Mouse (Mus musculus) forelimb bud, embryonic 11.5 days (tissue): ENCODE data around the gene Gm49358.

Experiments used
- DNase-seq: peaks from one replicate; pipeline ENCODE4 v3.0.0-alpha.2; 2012; ENCODE audit warnings: low read depth, low spot score

Gene Gm49358

DNA sequence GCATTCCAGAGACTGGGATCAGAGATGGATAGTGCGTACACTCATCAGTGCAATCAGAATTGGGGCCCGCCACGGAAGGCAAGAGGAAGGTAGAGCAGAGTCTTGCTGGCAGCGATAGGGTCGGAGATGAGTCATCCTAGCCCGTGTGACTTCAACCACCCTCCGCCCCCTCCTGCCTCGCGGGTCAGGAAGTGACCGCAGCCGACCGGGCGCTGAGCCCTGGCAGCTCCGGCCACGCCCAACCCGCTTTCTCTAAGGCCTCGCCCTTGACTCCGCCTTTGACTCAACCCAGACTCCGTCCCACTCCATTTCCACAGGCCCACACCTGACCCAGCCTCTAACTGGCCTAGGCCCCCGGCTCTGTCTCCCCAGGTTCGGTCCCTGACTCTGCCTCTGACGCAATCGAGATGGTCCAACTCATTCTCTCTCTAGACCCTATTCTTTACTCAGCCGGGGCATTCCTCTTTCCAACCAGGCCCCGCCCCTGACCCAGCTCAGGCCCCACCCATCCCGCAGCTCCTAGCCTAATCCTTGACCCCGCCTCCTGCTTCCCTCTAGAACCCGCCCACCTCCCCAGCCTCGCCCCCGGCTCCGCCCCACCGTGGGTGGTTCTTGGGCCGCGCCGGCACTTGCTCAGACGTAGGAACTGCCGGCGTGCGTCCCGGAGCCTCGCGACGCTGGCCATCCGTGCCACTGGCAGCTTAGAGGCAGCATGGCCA lies 14.8 kb downstream of the Gm49358 start, which contains the start of gene Nt5dc3:
Gene Nt5dc3 (plus strand): TSS at position 608 of the 719 bp plus-strand sequence.
- DNase-seq, result peak; percentile 94

DNA sequence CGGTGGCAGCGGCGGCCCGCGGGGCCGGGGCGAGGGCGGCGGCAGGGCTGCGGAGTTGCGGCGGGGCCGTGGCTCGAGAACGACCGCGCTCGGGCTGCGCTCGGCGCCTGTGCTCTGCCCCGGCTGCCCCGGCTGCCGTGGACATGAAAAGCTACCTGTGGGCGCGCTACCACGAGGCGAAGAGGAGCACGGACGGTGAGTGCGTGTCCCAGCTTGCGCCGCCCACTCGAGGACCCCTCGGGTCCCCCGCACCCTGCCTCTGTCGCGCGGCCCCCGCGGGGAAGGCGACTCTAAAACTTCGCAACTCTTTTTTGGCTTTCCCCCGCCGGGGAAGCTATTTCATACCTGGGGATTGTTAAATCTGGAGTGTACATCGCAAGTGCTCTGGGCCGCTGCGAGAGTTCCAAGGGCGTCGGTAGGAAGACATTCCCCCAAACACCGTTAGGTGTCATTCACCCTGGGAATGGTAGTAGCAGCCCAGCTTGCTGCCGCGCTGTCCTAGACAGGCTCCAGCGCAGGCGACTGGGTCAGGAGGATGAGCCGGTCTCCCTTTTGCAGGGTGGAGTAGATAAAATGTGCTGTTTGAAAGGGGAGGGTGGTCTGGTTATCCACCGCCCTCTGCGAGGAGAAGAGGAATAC lies 15.5 kb downstream of the Gm49358 start:
- no peak for DNase-seq

DNA sequence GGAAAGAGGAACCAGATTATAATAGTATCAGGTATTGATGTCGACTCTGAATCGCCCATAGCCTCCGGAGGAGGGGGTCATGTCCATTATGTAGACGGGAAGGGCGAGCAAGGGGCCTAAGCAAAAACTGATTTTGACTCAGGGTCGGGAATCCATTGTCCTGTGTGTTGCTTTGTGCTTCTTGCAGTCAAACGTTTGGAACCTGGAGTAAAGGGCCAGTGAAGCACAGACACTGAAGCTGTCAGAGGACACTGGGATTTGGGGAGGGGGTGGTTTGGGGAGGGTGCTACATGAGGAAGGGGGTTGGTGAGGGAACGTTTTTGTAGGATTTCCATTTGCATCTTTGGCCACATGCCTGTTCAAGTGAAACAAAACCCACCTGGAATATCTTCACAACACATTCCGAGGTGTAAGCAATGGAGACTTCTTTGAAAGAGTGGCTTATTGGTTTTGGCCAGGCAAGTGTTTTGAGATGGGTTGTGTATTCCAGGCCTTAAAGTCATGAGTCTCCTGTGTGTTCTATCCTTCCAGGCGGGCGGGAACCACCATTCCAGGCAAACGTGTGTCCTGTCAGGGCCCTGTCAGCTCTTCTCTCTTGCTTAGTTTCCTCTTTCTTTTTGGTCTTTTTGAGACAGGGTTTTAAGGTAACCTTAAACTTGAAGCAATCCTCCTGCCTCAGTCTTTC lies 16.2 kb downstream of the Gm49358 start:
- no peak for DNase-seq

DNA sequence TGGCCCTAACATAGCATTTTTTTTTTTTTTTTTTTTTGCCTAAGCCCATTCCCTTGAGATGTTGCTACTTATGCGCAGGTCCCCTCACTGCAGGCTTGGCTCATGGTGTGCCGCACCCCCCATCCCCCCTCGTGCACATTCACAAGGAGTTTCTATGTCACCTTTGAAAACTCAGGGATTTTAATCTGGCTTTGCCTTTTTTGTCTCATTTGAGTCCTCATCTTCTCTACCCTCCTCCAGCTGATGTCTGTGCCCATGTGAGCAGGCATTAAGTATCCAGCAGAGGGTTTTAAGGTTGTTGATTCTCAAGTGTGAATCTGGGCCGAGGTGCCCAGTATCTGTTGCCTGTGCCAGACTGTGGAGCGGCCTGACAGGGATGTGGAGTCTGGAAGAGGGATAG lies 17.9 kb downstream of the Gm49358 start:
- no peak for DNase-seq

DNA sequence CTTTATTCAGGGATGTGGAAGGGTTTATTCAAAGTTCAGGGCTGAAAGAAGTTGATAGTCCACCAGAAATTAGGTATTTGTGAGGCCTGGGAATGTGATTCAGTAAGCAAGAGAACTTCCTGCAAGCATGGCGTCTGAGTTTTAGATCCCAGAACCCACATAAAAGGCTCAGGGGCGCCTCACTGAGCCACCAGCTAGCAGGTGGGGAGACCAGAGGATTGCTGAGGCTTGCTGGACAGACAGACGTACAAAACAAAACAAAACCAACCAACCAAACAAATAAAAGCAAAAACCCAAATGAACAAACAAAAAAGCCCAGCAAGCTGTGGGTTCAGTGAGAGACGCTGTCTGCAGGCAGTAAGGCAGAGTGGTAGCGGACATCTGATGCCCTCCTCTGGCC lies 18.9 kb downstream of the Gm49358 start:
- DNase-seq, result no peak

DNA sequence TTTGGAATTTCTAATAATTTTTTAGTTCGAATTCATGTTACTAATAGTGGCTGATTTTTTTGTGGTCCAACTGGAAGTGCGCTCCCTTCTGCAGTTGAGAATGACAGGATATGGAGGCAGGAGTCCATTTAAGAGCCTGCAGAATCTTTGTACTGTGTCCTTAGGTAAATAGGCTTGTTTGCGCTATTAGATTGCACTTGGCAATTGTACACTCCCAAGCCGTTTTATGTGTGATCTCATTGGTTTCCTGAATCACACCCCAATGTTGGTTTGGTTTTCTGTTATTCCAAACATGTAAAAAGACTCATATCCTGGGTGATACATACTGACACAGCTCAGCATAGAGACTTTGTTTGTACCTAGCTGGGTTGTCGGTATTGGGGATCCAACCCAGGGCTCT lies 19.8 kb downstream of the Gm49358 start:
- no peak for DNase-seq

DNA sequence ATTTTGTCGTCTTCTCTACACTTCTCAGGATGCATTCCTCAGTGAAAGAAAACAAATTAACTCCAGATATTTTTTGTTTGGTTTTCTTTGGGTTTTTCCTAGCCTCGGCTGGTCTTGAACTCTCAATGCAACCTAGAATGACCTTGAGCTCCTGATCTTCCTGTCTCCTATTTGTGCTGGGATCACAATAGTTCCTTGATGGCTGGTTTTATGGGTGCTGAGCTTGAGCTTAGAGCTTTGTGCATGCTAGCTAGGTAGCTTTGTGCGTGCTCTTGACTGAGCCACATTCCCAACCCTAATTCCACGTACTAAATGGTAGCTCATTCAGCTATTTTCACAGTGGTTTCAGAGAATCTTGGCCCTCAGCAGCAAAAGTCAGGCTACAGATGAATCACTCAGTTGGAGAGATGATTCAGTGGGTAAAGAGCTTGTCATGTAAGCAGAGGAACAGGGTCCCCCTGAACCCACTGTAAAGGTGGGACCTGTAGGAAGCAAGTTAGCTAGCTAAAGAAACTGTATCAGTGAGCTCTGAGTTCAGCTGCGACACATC lies 20.4 kb downstream of the Gm49358 start:
- DNase-seq, result no peak

DNA sequence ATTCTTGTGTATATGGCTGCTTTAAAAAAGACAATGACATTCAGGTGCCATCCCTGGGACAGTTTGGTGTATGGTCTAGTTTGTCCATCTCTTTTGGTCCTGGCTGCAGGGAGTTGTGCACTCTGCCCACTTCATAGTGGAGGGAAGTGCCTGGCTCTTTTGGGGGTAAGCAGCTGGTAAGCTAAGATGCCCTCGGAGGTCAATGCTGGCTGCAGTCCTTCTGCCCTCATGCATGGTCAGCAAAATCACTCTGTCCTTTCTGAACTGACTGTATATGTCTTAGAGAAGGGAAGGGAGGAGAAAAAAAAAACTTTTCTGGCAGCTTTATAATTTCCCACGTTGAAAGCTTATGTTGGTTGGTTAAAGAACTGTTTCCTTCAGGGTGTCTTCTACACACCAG lies 21.6 kb downstream of the Gm49358 start:
- no peak for DNase-seq

DNA sequence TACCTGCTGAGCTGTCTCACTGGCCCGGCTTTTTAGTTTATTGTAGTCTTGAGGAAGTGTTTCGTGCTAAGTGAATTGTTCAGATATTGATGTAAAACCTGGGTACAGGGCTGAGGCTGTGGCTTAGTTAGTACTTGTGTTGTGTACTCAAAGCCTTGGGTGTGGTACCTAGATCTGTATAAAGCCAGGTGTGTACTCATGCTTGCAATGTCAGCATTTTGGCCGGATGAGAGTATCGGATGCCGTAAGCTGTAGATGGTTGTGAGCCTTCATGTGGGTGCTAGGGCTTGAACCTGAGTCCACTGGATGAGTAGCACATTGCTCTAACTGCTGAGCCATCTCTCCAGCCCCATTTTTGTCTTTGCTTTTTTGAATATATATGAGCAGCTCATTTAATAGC lies 22.3 kb downstream of the Gm49358 start:
- DNase-seq, result no peak

DNA sequence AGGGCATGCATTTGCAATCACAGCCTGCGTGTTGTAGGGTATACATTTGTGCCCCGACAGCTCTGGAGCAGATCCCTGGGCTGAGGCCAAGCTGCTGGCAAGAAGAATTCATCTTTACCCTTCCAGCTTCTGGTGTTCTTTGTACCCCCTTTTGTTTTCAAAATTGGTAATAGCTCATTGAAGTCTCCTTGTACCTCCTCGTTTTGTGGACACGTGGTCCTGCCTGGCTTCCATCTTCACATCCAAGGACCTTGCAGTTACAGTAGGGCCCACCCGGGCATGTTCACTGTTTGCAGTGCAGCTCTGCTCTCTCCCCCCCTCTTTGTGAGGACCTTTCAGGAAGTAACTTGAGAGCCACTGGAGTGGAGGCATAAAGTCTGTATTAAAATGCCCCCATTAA lies 24.4 kb downstream of the Gm49358 start:
- no peak for DNase-seq

DNA sequence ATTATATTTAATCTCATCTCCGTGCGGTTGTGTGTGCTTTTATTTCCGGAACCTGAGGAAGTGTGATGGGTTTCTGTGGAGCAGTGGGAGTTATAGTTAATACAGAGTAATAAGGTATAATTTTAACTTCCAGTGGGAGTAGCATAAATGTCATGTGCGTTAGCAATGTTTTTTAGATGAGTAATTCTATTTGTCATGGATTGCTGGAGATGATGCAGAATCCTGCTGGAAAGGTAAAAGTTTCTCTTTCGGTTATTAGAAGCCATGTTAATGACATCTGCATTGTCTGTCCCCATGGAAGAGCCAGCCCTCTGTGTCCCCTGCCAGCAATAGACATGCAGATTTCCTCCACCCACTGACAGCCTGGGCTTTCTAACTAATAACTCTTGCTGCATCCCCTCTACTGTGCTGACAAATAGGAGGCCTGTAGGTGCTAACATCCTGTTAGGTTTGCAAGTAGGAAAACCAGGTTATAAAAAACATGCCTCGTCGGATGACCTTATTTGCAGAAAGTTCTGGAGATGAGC lies 25.4 kb downstream of the Gm49358 start:
- no peak for DNase-seq

DNA sequence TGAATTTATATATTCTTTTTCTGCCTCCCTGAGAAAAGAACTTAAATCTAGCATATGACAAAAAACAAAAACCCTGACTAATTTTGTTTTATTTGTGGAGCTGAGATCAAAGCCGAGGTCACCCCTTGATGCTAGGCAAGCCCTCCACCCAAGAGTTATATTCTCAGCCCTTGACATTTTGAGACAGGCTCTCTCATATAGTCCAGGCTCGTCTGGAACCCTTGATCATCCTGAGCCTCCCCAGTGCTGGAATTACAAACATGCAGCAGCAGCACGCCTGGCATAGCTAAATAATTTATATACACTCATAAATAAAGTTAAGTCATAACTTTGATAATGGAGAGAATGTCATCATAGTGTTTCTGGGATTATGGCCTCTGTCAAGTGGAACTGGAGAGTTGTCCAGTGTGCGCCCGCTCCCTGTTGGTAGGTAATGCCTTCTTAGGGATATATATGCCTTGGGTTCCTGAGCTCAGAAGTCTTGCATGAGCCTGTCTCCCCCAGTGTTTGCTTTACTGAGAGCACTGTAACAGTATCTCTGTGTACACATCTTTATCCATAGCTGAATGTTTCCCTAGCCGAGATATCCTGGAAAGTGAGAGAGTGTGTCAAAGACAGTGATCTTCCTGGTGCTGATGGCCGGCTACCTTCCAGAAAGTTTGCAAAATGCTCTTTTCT lies 27.9 kb downstream of the Gm49358 start:
- no peak for DNase-seq

DNA sequence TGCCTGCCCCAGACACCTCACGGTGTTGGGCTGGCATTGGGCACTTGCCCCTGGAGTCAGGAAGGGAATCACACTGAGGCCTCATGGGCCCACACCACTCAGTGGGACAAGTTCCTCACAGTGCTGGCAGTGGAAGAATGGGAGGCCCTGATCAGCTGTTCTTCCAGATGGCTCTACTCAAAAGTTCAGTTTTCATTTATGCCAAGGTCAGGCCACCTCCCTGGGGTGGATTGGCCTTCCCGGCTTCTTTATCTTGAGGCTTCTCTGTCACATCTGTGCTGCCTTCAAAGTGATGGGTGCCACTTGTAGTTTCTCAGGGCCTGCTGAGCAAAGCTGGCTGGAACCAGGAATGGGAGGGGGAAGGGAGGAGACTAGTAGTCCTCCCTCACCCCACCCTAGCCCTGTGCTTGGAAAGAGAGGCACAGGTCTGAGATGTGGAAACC lies 29.8 kb downstream of the Gm49358 start:
- no peak for DNase-seq

DNA sequence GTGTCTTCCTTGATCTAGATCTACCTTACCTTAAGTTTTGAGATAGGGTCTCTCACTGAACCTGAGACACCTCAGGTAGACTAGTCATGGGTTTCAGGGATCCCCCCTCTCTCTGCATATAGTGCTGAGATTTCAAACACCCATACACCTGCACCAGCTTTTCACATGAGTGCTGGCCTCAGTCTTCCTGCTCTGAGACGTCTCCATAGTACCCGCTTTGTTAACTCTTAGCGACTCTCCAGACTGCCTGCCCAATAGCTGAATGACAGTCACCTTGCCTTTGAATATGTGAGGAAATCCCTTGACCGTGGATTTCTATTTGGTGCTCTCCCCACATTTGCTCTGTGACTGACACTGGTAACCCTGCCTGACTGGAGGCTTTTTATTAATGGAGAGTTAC lies 30.4 kb downstream of the Gm49358 start:
- no peak for DNase-seq

DNA sequence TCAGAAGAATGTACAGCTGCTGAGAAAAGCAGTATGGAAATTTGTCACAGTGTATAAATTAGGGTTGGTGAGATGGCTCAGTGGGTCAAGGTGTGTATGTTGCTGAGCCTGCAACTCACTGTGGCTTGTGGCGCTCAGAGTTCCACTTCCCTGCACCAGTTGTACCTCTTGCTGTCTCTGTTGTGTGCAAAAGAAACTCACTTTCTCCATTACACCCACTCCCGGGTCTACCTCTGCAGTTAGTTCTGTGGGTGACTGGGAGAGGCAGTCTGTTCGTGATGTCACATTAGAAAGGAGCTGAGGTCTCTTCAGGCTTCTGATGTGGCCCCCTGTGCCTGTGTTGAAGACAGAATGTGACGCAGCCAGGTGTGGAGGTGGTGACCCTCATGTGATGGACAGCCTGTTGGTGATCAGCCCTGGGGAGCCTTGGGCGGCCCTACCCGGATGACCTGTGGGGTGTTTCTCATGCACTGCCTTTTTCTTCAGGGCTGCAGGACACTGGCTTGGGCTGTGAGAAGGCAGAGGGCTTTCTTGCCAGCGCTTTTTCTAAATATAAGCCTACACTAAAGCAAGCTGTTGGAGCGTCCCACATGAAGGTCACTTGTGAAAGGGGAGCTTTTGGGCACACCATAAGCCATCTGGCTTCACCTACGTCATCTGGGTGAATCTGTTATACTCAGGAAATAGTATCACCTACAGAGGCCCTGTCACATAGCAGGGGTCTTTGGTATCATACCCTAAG lies 31.2 kb downstream of the Gm49358 start:
- DNase-seq, result no peak

DNA sequence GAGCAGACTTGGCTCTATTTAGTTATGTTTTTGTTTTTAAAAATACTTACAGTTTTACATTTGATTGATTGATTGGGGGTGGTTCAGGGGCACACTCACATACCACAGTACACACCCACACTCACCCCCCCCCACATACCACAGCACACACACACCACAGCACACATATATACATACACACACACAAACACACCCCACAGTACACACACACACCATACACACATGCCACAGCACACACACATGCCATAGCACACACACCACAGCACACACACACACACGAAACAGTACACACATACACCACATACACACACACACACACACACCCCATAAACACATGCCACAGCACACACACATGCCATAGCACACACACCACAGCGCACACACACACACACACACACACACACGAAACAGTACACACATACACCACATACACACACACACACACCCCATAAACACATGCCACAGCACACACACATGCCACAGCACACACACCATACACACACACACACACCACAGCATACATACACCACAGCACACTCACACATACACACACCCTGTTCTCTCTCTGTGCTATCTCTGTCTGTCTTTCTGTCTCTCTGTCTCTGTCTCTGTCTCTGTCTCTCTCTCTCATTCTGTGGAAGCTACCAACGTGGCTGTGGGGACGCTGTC lies 32.4 kb downstream of the Gm49358 start:
- no peak for DNase-seq

DNA sequence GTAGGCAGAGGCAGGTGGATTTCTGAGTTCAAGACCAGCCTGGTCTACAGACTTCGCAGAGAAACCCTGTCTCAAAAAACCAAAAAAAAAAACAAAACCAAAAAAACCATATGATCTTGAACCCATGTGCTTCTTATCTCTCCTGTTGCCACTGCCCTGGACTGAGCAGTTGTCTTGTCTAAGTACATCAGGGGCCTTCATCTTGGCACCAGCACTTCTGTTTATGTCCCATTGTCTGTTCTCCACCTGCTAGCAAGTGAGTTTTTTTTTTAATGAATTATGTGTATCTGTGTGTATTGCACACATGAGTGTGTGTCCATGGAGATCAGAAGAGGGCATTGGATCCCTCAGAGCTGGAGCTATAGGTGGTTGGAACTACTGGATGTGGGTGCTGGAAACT lies 43.6 kb downstream of the Gm49358 start:
- no peak for DNase-seq

DNA sequence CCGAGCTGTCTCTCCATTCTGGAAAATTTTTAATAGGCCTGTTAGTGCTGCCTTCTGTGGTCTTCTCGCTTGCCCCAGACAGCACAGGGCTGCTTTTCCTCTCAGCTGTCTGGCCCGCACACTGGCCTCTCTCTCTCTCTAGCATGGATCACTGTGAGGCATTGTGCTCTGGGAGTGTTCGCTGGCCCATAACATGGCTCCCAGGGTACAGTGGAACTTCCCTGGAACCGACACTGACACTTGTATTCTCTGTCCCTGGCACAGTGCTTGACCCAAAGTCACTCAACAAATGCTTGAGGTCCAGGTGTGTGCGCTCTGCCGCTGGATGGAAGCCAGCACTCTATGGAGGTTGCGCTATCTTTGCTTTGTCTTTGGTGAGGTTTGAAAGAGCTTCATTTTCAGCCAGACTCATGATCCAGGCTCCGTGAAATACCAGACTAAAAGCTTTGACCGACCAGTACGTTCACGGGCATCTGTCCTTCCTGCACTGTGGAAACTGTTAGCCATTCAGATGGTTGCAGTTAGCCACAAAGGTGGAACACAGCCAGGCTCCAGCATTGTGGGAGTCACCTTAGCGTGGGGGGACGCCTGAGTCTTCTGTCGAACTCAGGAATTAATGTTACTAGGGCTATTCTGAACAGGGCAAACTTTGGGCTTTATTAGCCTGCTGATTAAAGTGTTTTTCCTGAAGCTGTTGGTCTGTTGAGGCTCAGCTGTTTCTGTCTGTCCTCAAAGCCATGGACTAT lies 44.4 kb downstream of the Gm49358 start:
- no peak for DNase-seq

DNA sequence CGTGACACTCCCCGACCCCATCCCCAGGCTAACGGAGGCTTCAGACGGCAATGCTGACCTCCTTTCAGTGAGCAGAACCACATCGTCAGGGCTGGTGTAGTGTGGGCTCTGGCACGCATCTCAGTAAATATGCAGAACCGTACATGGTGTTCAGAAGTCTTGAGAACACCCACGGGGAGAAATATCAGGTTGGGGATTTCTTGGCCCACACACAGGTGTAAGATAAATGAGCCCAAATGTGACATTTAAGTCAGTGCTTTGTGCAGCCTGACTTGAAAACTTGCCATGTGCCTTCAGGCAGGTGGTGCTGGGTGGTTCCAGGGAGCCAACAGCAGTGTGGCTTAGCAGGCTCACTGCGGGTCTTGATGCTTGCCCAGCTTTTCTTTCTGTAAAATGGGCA lies 46.2 kb downstream of the Gm49358 start:
- no peak for DNase-seq

DNA sequence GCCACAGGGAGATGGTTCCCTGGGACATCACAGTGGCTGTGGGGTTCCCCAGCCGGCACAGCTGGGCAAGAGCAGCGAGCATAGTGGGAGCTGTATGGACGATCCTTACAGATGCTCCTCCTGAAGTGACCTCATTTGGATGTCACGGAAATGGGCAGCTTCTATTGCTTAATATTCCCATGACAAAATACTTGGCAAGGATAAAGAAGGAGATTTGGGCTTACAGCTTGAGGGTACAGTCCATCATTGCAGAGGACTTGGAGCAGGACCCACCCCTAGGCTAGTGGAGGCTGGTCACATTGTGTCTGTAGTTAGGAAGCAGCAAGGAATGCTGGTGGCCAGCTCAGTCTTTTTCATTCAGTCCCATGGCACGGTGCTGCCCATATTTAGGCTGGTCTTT lies 46.8 kb downstream of the Gm49358 start:
- DNase-seq, result no peak
